Mouse (Mus musculus): ENCODE measurements at regions not wholly inside any gene's neighbourhood (a gene's known extent, or its start where the extent isn't known, plus 50 kb on each side); places are given as distances from the start of the nearest gene placed in this dataset.
A peak's percentile ranks its signal among the peaks of the same experiment; 100 is the strongest.

DNA sequence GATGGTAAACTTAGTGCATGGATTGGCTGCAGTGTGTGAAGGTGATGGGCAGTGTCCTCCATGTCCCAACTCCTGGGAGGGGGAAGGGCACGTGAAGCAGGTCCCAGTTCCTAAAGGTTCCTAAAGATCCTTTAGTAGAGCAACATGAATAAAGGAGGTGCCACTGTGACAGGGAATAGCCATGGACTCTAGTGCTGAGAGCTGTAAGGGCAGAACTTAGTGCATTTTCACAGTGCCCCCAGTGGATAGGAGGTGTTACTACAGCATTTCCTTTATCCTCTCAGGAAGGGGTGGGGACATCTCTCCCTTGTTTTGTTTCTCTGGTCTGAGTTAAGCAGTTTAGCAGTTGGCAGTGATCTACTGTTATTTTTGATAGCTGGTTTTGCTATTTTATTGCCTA is 125.5 kb upstream of the Fstl4 start:
- Histone ChIP-seq H3K9me3 (no peaks in the 10 kb centered on the region), H3K27me3 (no peaks in the 10 kb centered on the region), H3K4me1 (peaks cover 40% of the 10 kb centered on the region), H3K27ac (replicated peaks) (no peak overlapping the region), H3K4me2 (replicated peaks) (no peak overlapping the region), H3K9ac (replicated peaks) (no peak overlapping the region), H3K4me3 (no peak overlapping the region), H3K36me3 (no peaks in the 10 kb centered on the region)
- WGBS, result 100% methylated on average over 1 of the region's 1 CpGs
- ATAC-seq (replicated peaks), result no peak

GRCm38 (mm10) chr11:52641725-52642338 is 122.6 kb upstream of the Fstl4 start:
- H3K36me3 ChIP-seq, result no peaks in the 10 kb centered on the region
- H3K27ac ChIP-seq (replicated peaks), result no peak overlapping the region
- no peak overlapping the region for H3K4me3 ChIP-seq
- no peaks in the 10 kb centered on the region for H3K9me3 ChIP-seq
- 7% methylated on average over 14 of the region's 14 CpGs for WGBS
- peaks cover 23% of the 10 kb centered on the region for H3K4me1 ChIP-seq
- H3K4me2 ChIP-seq (replicated peaks), result no peak overlapping the region
- no peak overlapping the region for H3K9ac ChIP-seq (replicated peaks)
- peak; percentile 58 for ATAC-seq (replicated peaks)
- no peaks in the 10 kb centered on the region for H3K27me3 ChIP-seq

DNA sequence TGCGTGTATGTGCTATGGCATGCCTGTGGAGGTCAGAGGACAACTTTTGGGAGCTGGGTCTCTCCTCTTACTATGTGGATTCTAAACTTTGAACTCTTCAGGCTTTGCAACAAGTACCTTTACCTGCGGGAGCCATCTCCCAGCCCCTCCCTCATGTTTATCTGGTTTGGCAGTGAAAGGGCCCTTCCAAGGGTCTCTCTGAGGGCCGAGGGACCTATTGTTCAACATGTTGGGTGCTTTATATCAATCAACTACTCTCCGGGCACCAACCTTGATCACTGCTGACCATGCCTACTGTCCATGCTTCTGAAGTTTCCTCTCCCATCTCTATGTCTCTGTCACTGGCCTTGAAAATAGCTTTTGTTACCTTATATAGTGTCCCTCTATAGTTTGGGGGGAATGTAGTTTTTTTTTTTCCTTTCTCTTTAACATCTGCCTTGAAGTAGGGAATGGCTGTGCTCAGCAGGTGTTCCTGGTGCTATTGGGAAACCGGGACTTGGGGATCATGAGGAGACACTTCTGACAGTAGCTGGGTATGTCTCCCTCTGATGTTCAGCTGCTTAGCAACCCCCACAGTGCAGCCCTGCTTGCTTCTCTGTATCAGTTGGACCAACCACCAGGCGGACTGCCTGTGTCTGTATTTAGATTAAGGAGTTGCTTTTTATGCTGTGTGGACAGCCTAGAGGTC is 120.2 kb upstream of the Fstl4 start:
- Histone ChIP-seq H3K36me3 (no peaks in the 10 kb centered on the region), H3K27me3 (no peaks in the 10 kb centered on the region), H3K9me3 (no peaks in the 10 kb centered on the region), H3K4me2 (replicated peaks) (no peak overlapping the region), H3K27ac (replicated peaks) (no peak overlapping the region), H3K9ac (replicated peaks) (no peak overlapping the region), H3K4me1 (peaks cover 23% of the 10 kb centered on the region), H3K4me3 (no peak overlapping the region)
- 27% methylated on average over 6 of the region's 6 CpGs for WGBS
- no peak for ATAC-seq (replicated peaks)

GRCm38 (mm10) chr11:52648176-52648839 is 116.1 kb upstream of the Fstl4 start:
- Histone ChIP-seq H3K9ac (replicated peaks) (no peak overlapping the region), H3K4me1 (no peaks in the 10 kb centered on the region), H3K36me3 (no peaks in the 10 kb centered on the region), H3K4me3 (no peak overlapping the region), H3K27me3 (no peaks in the 10 kb centered on the region), H3K4me2 (replicated peaks) (no peak overlapping the region), H3K9me3 (no peaks in the 10 kb centered on the region), H3K27ac (replicated peaks) (no peak overlapping the region)
- WGBS, result 39% methylated on average over 15 of the region's 15 CpGs
- no peak for ATAC-seq (replicated peaks)

DNA sequence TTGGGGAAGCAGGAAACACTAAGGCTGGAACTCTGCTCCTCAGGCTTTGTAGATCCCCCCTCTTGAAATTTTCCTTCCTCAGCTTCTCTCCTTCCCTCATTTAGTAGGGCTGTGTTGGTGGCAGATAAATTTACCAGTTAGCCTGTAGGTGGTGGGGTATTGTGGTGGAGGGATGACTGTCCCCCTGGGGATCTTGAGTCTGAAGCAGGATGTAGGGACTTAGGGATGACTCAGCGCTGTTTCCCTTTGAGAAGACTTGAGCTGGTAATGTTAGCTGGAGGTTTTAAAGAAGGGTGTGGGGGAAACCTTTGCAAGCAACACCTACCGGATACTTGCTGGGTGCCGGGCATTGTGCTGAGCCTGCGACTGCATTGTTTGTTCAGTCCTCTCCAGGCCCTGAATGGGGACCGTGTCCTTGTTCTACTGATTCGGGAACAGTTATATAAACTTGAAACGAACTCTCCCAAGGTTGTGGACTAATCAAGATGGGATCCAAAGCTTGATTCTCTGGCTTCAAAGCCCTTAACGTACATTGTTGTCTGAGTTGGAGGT is 115.5 kb upstream of the Fstl4 start:
- Histone ChIP-seq H3K4me3 (no peak overlapping the region), H3K27me3 (no peaks in the 10 kb centered on the region), H3K9me3 (no peaks in the 10 kb centered on the region), H3K4me2 (replicated peaks) (no peak overlapping the region), H3K36me3 (no peaks in the 10 kb centered on the region), H3K9ac (replicated peaks) (no peak overlapping the region), H3K4me1 (no peaks in the 10 kb centered on the region), H3K27ac (replicated peaks) (no peak overlapping the region)
- 80% methylated on average over 8 of the region's 8 CpGs for WGBS
- no peak for ATAC-seq (replicated peaks)

DNA sequence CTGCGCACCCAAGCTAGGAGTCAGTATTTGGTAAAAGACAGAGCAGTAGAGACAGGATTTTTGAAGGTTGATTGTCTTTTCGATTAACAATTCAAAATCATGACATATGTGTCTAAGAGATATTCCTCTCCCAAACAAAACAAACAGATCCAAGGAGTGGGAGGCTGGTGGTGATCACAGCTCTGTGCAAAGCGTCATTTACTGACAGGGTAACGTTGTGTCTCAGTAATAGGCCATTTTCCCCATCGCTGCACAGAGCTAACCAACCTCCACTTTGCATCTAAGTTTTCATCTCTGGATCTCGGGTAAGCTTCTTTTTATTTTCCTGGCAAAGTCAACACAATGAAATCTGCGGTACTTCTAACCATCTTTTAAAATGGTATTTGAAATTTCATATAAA is 109.8 kb upstream of the Fstl4 start:
- H3K4me3 ChIP-seq, result no peak overlapping the region
- no peaks in the 10 kb centered on the region for H3K4me1 ChIP-seq
- WGBS, result 68% methylated on average over 7 of the region's 7 CpGs
- H3K9ac ChIP-seq (replicated peaks), result no peak overlapping the region
- no peak overlapping the region for H3K27ac ChIP-seq (replicated peaks)
- H3K27me3 ChIP-seq, result no peaks in the 10 kb centered on the region
- no peak for ATAC-seq (replicated peaks)
- H3K4me2 ChIP-seq (replicated peaks), result no peak overlapping the region
- no peaks in the 10 kb centered on the region for H3K36me3 ChIP-seq
- H3K9me3 ChIP-seq, result no peaks in the 10 kb centered on the region

DNA sequence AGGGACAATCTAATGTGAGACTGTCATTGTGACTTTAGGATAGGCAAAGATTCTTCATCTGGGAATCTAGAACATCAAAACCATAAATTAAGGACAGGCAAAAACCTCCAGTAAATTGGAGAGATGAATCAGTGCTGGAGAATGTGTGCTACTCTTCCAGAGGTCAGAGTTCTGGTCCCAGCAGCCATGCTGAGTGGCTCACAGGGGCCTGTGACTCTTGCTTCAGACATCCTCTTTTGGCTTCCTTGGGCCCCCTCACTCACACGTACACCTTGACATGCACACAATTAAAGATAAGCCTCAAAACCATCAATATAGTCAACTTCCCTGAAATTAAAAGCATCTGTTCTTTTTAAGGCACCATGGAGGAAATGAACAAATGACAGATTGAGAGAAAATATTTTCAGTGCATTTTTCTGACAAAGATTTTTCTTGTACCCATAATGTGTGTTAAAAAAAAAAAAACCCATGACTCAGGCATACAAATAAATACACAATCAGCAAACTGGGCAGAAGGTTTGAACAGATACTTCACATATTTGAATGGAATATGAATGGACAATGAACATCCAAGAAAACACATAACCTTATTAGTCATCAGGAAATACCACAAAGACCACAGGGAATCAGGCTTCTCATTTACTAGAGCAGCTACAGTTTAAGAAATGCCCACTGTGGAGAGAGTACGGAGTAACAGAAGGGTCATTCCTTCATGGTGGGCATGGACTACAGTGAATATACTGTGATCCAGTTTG is 108.5 kb upstream of the Fstl4 start:
- no peak for ATAC-seq (replicated peaks)
- Histone ChIP-seq H3K4me3 (no peak overlapping the region), H3K4me2 (replicated peaks) (no peak overlapping the region), H3K9ac (replicated peaks) (no peak overlapping the region), H3K4me1 (peaks cover 2% of the 10 kb centered on the region; the same call in 1 of the 2 replicates), H3K36me3 (no peaks in the 10 kb centered on the region), H3K9me3 (no peaks in the 10 kb centered on the region), H3K27ac (replicated peaks) (no peak overlapping the region), H3K27me3 (no peaks in the 10 kb centered on the region)
- 77% methylated on average over 2 of the region's 2 CpGs for WGBS

- peak; percentile 73 for ATAC-seq (replicated peaks)
- Histone ChIP-seq H3K4me1 (peaks cover 18% of the 10 kb centered on the region), H3K4me3 (no peak overlapping the region), H3K27me3 (no peaks in the 10 kb centered on the region), H3K9ac (replicated peaks) (no peak overlapping the region), H3K36me3 (no peaks in the 10 kb centered on the region), H3K9me3 (no peaks in the 10 kb centered on the region), H3K4me2 (replicated peaks) (peak overlapping the region; percentile 18; the same call in 1 of the 2 replicates), H3K27ac (replicated peaks) (0 out of 2 replicates have a peak overlapping the region, but pooled peaks have one; percentile 45)
- 16% methylated on average over 12 of the region's 12 CpGs for WGBS
Observed at GRCm38 (mm10) chr11:52661234-52661633, 103.2 kb upstream of the Fstl4 start.

DNA sequence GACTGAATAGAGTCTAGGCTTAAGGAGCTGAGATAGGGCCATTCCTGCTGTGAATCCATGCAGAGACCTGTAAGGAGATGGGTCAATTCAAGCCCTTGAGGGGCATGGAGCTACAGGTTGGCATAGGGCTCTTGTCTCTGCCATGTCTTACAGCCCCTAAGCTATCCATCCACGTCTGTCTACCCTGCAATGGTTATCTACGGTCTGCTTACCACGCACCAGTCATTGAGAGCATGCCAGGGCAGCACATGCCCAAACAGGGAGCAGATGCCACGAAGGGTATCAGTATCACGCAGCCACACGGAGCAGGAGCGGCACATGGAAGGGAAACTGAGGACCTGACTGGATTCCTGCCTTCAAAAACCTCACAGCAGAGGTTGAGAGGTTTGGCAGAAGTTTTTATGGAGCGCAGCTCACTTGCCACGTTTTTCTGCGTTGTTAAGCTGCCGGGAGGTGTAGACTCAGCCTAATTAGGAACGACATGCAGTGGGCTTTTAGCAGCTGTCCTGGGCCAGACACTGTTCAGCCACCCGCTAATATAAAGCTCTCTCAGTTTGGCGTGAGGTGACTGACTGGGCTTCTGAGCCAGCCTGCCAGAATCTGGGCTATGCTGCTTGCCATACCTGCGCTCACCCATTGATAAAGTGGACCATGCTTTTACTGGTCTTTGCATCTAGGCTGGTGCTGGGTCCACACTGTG is 102.4 kb upstream of the Fstl4 start:
- no peak overlapping the region for H3K9ac ChIP-seq (replicated peaks)
- H3K4me3 ChIP-seq, result no peak overlapping the region
- no peak overlapping the region for H3K4me2 ChIP-seq (replicated peaks)
- WGBS, result 41% methylated on average over 15 of the region's 15 CpGs
- ATAC-seq (replicated peaks), result peak; percentile 61; the same call in 1 of the 2 replicates
- H3K27me3 ChIP-seq, result no peaks in the 10 kb centered on the region
- H3K36me3 ChIP-seq, result no peaks in the 10 kb centered on the region
- H3K4me1 ChIP-seq, result peaks cover 18% of the 10 kb centered on the region
- H3K9me3 ChIP-seq, result no peaks in the 10 kb centered on the region
- no peak overlapping the region for H3K27ac ChIP-seq (replicated peaks)

DNA sequence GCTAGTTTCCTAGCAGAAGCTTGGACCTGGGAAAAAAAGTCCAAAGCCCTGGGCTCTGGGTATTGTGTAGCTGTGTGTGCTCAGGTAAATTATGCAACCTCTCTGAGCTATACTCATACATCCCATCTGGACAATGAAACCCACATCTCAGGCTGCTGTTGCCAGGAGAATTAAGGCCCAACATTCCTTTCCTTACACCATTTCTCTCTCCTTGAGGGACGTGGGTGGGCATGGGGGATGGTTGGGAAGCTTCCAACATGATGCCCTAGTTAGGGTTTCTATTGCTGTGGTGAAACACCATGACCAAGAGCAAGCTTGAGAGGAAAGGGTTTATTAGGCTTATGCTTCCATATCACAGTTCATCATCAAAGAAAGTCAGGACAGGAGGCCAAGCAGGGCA is 99.1 kb upstream of the Fstl4 start:
- Histone ChIP-seq H3K9me3 (no peaks in the 10 kb centered on the region), H3K27ac (replicated peaks) (no peak overlapping the region)
- 59% methylated on average over 1 of the region's 1 CpGs for WGBS

DNA sequence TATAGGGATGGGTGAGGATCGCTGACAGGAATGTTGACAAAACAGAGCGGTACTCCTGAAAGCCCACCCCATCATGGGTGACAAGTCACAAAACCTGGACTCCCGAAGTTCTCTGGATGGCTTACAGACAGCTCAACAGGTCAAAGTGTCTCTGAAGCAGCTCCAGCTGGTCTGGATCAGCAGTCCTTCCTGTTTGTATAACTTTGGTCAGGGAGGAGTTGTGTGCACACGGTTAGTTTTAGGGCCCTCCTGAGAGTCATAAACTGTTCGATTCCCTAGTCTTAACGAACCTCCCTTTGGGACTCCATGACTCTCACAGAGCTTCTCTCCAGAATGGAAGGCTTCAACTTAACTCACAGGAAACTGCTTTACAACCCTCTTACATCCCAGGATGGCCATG is 89.4 kb upstream of the Fstl4 start:
- no peak overlapping the region for H3K9ac ChIP-seq (replicated peaks)
- 88% methylated on average over 6 of the region's 6 CpGs for WGBS
- H3K4me3 ChIP-seq, result no peak overlapping the region
- no peak for ATAC-seq (replicated peaks)
- H3K9me3 ChIP-seq, result no peaks in the 10 kb centered on the region
- H3K27ac ChIP-seq (replicated peaks), result no peak overlapping the region
- H3K27me3 ChIP-seq, result no peaks in the 10 kb centered on the region
- no peaks in the 10 kb centered on the region for H3K4me1 ChIP-seq
- no peaks in the 10 kb centered on the region for H3K36me3 ChIP-seq
- no peak overlapping the region for H3K4me2 ChIP-seq (replicated peaks)

More for the DNA sequence above, 99.1 kb upstream of the Fstl4 start:
- no peak for ATAC-seq (replicated peaks)
- Histone ChIP-seq H3K9ac (replicated peaks) (no peak overlapping the region), H3K4me1 (peaks cover 18% of the 10 kb centered on the region), H3K36me3 (no peaks in the 10 kb centered on the region), H3K27me3 (no peaks in the 10 kb centered on the region), H3K4me3 (no peak overlapping the region), H3K4me2 (replicated peaks) (no peak overlapping the region)

Measured in forebrain, embryonic 15.5 days (tissue).